Mouse (Mus musculus) hindbrain, embryonic 13.5 days (tissue): ENCODE results near the gene Klhl21. TPM values are rescaled to one million over a fixed set of nuclear protein-coding genes. Genes with fewer than 3 reads are reported as not detected.
A peak's percentile ranks its signal among the peaks of the same experiment; 100 is the strongest.

Source experiments
- ATAC-seq: fragments of 200-750 bp; cut with Nextera tagmentation; 2 replicates; pipeline ENCODE4 v1.8.0; 2017; ENCODE audit warnings: moderate TSS enrichment; ENCODE audit not compliant: low FRiP score
- H3K27ac ChIP-seq: fragments of 300-500 bp; sonication (generic); 2 replicates; pipeline ENCODE4 v1.5.1; 2015; ENCODE audit warnings: inconsistent platforms, mild to moderate bottlenecking, moderate library complexity
- H3K27me3 ChIP-seq: fragments of 300-500 bp; sonication (generic); 2 replicates; pipeline ENCODE4 v1.6.1; 2015; ENCODE audit warnings: mild to moderate bottlenecking, inconsistent platforms
- H3K36me3 ChIP-seq: fragments of 300-500 bp; sonication (generic); 2 replicates; pipeline ENCODE4 v1.6.1; 2015; ENCODE audit warnings: mild to moderate bottlenecking, inconsistent platforms
- H3K4me1 ChIP-seq: fragments of 300-500 bp; sonication (generic); replicated peaks from 2 replicates; pipeline ENCODE4 v1.6.1; 2015; ENCODE audit warnings: inconsistent platforms
- H3K4me2 ChIP-seq: fragments of 300-500 bp; sonication (generic); 2 replicates; pipeline ENCODE4 v1.6.1; 2015; ENCODE audit warnings: inconsistent platforms, mild to moderate bottlenecking, moderate library complexity
- H3K4me3 ChIP-seq: fragments of 300-500 bp; sonication (generic); 2 replicates; pipeline ENCODE4 v1.5.1; 2015; ENCODE audit warnings: mild to moderate bottlenecking, inconsistent platforms
- H3K9ac ChIP-seq: fragments of 300-500 bp; sonication (generic); 2 replicates; pipeline ENCODE4 v1.6.1; 2015; ENCODE audit warnings: mild to moderate bottlenecking, inconsistent platforms
- H3K9me3 ChIP-seq: fragments of 300-500 bp; sonication (generic); 2 replicates; pipeline ENCODE4 v1.6.1; 2016; ENCODE audit warnings: inconsistent platforms
- WGBS: fragments of 180-500 bp; shearing (Covaris S2); methylation state at CpG from one replicate; pipeline ENCODE4 v1.1.7; 2015; 5-methylcytosine and 5-hydroxymethylcytosine counted together
- polyA plus RNA-seq: library from polyadenylated mRNA; unstranded; fragments of >200 nt; fragmentation: Nextera tagmentation; extraction: Ambion mirVana; gene quantifications from 2 replicates; pipeline ENCODE4 v1.2.1, GENCODE M21; 2015

The Klhl21 gene
- polyA plus RNA-seq, 1 experiment from 2014 or later, result 3.7 TPM

- Histone ChIP-seq H3K4me1 (peaks cover 50% of the 10 kb centered on the region), H3K9me3 (no peaks in the 10 kb centered on the region), H3K27ac (no peak overlapping the region), H3K9ac (peak overlapping the region; percentile 72; the same call in 1 of the 2 replicates), H3K4me3 (peak overlapping the region; percentile 72), H3K36me3 (peaks cover 26% of the 10 kb centered on the region), H3K4me2 (peak overlapping the region; percentile 97), H3K27me3 (peaks cover 49% of the 10 kb centered on the region)
- 81% methylated on average over 8 of the region's 8 CpGs for WGBS
- ATAC-seq, result no peak
These were observed 2.7 kb downstream of the Klhl21 start for GRCm38 (mm10) chr4:152011171-152011760.

- H3K27me3 ChIP-seq, result peaks cover 40% of the 10 kb centered on the region
- no peak overlapping the region for H3K4me2 ChIP-seq
- no peaks in the 10 kb centered on the region for H3K9me3 ChIP-seq
- H3K9ac ChIP-seq, result no peak overlapping the region
- no peak for ATAC-seq
- peaks cover 26% of the 10 kb centered on the region for H3K36me3 ChIP-seq
- no peak overlapping the region for H3K4me3 ChIP-seq
- WGBS, result 93% methylated on average over 16 of the region's 16 CpGs
- H3K4me1 ChIP-seq, result peaks cover 47% of the 10 kb centered on the region
- H3K27ac ChIP-seq, result no peak overlapping the region
These were observed 3.5 kb downstream of the Klhl21 start for GRCm38 (mm10) chr4:152012109-152012508.

GRCm38 (mm10) chr4:152013036-152013813, 4.6 kb downstream of the Klhl21 start:
- peak overlapping the region; percentile 43; the same call in 1 of the 2 replicates for H3K9ac ChIP-seq
- H3K4me2 ChIP-seq, result no peak overlapping the region
- no peak overlapping the region for H3K27ac ChIP-seq
- H3K9me3 ChIP-seq, result no peaks in the 10 kb centered on the region
- peaks cover 33% of the 10 kb centered on the region for H3K36me3 ChIP-seq
- no peak for ATAC-seq
- H3K4me3 ChIP-seq, result no peak overlapping the region
- peaks cover 29% of the 10 kb centered on the region for H3K27me3 ChIP-seq
- 87% methylated on average over 12 of the region's 12 CpGs for WGBS
- peaks cover 35% of the 10 kb centered on the region for H3K4me1 ChIP-seq

DNA sequence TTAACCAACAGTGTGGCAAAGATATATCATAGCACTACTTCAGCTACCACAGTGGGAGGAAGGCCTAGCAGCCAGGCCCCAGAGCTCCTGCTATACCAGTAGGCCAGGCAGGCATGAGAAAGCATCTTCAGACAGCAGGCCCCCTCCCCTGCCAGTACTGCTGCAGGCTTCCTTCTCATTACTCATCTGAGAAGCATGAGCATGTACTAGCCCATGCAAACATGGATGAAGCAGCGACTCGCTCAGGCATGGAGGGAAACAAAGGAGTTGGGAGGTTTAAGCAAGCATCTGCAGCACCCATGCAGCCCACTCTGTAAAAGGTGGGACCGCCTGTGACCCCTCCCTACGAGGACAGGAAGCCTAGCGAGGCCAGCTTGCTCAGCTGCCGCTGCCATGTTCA, 10.5 kb downstream of the Klhl21 start:
- H3K27me3 ChIP-seq, result no peaks in the 10 kb centered on the region
- no peak overlapping the region for H3K4me2 ChIP-seq
- 88% methylated on average over 6 of the region's 6 CpGs for WGBS
- no peak overlapping the region for H3K4me3 ChIP-seq
- peaks cover 7% of the 10 kb centered on the region for H3K4me1 ChIP-seq
- no peak overlapping the region for H3K27ac ChIP-seq
- 0 out of 2 replicates have a peak overlapping the region, but pooled peaks have one; percentile 8 for H3K9ac ChIP-seq
- peaks cover 82% of the 10 kb centered on the region for H3K36me3 ChIP-seq
- no peak for ATAC-seq
- no peaks in the 10 kb centered on the region for H3K9me3 ChIP-seq

DNA sequence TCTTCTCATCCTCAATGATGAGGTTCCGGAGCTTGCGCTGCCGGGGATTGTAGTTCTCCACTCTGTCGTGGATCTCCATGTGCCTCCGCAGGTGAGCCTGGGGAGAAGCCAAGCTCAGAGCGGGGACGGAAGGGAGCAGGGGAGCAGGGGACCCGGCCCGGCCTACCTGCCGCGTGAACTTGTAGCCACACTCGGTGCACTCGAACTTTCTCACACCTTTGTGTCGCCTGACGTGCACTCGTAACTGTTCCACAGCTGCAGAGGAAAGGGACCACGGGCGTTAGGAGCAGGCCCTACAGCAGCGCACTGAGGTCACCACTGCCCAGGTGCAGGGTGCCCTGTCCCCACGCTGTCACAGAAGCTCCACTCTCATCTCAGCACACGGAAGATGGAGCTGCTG, 11.4 kb downstream of the Klhl21 start:
- WGBS, result 95% methylated on average over 21 of the region's 21 CpGs
- no peak for ATAC-seq
- H3K4me2 ChIP-seq, result no peak overlapping the region
- no peak overlapping the region for H3K9ac ChIP-seq
- H3K27ac ChIP-seq, result no peak overlapping the region
- H3K36me3 ChIP-seq, result peaks cover 82% of the 10 kb centered on the region
- H3K4me1 ChIP-seq, result peaks cover 17% of the 10 kb centered on the region
- H3K27me3 ChIP-seq, result no peaks in the 10 kb centered on the region
- H3K9me3 ChIP-seq, result no peaks in the 10 kb centered on the region
- H3K4me3 ChIP-seq, result no peak overlapping the region

DNA sequence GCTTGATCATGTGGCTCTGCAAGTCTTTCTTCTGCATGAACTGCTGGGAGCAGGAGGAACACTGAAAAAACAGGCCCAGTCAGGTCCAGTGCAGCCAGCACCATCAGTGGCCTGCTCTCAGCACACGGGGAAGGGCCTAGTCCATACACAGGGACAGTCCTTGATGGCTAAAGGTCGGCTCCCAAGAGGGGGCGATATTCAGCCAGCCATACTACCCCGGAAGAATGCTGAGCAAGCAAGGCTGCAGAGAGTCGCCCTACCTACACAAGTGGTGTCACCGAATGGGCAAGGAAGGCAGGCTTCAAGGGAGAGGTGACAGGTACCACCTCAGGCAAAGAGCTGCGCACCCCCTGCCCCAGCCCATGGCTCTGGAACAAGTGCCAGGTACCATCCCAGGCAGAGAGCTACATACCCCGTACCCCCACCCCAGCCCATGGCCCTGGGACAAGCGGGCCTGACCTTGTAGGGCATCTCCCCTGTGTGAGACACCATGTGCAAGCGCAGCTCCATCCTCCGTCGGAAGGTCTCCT, 13.0 kb downstream of the Klhl21 start:
- Histone ChIP-seq H3K36me3 (peaks cover 74% of the 10 kb centered on the region), H3K27ac (no peak overlapping the region), H3K4me3 (no peak overlapping the region), H3K4me1 (peaks cover 33% of the 10 kb centered on the region), H3K27me3 (no peaks in the 10 kb centered on the region), H3K9ac (no peak overlapping the region), H3K9me3 (no peaks in the 10 kb centered on the region), H3K4me2 (no peak overlapping the region)
- ATAC-seq, result no peak
- 79% methylated on average over 12 of the region's 12 CpGs for WGBS

DNA sequence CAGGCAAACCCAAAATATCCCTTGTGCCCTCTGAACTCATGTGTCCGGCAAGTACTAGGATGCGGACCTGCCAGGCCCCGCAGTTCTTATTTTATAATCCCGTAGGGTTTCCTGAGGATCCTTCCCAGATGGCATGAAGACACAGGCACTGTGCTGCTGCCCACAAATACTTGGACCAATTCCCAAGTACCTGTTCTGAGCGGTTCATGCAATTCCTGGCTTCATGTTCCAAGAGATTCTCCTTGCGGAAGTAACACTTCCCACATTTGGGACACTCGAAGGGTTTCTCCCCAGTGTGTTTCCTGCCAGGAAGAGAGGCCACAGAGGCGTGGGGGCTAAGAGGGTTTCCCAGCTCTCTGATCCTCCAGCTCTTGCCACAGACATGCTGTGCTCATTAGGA, 13.9 kb downstream of the Klhl21 start:
- H3K9me3 ChIP-seq, result no peaks in the 10 kb centered on the region
- H3K27ac ChIP-seq, result no peak overlapping the region
- H3K4me2 ChIP-seq, result no peak overlapping the region
- H3K4me1 ChIP-seq, result peaks cover 38% of the 10 kb centered on the region
- no peak overlapping the region for H3K9ac ChIP-seq
- H3K4me3 ChIP-seq, result no peak overlapping the region
- H3K36me3 ChIP-seq, result peaks cover 74% of the 10 kb centered on the region
- 92% methylated on average over 8 of the region's 8 CpGs for WGBS
- H3K27me3 ChIP-seq, result no peaks in the 10 kb centered on the region
- ATAC-seq, result no peak

- H3K4me1 ChIP-seq, result peaks cover 50% of the 10 kb centered on the region
- no peaks in the 10 kb centered on the region for H3K27me3 ChIP-seq
- no peak overlapping the region for H3K4me2 ChIP-seq
- peaks cover 54% of the 10 kb centered on the region for H3K36me3 ChIP-seq
- no peak for ATAC-seq
- peak overlapping the region; percentile 83; the same call in 1 of the 2 replicates for H3K9ac ChIP-seq
- H3K9me3 ChIP-seq, result no peaks in the 10 kb centered on the region
- no peak overlapping the region for H3K27ac ChIP-seq
- H3K4me3 ChIP-seq, result no peak overlapping the region
- WGBS, result 92% methylated on average over 11 of the region's 11 CpGs
These were observed 15.9 kb downstream of the Klhl21 start for GRCm38 (mm10) chr4:152024525-152024924.

DNA sequence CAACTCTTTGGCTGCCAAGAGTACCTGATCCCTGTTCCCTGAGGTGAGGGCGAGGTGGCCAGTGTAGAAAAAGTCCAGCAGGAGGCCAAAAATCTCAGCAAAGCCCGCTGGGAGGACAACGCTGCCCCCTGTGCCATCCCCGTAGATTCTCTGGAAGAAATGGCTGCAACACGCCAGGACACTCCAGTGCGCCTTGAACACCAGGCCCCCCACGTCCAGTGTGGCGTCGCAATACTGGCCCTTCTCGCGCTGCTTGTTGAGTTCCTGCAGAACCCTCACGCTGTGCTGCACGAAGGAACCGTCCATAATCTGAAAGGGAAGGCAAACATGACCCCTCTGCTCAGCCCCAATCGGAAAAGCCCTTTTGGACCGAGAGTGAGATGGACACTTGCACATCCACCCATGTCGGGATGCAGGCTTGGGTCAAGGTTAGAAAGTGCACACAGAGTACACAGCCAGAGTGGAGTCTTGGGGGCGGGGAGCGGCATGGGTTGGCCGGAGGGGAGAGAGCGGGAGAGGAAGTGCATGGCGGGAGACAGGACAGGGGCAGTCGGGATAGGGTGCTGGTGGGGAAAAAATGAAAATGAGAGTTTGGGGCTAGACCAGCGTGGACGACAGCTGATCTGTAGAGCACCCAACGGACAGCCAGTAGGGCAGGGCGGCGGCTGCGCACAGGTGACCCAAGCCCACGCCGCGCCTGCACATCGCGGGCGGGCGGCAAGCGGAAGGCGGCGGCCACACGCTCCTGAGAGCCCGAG, 18.3 kb downstream of the Klhl21 start:
- ATAC-seq, result peak; percentile 73
- no peaks in the 10 kb centered on the region for H3K9me3 ChIP-seq
- H3K9ac ChIP-seq, result peak overlapping the region; percentile 83
- H3K27me3 ChIP-seq, result peaks cover 7% of the 10 kb centered on the region
- H3K4me2 ChIP-seq, result peak overlapping the region; percentile 97
- 3% methylated on average over 38 of the region's 41 CpGs for WGBS
- peak overlapping the region; percentile 71 for H3K27ac ChIP-seq
- peak overlapping the region; percentile 73 for H3K4me3 ChIP-seq
- peaks cover 62% of the 10 kb centered on the region for H3K4me1 ChIP-seq
- H3K36me3 ChIP-seq, result peaks cover 30% of the 10 kb centered on the region

DNA sequence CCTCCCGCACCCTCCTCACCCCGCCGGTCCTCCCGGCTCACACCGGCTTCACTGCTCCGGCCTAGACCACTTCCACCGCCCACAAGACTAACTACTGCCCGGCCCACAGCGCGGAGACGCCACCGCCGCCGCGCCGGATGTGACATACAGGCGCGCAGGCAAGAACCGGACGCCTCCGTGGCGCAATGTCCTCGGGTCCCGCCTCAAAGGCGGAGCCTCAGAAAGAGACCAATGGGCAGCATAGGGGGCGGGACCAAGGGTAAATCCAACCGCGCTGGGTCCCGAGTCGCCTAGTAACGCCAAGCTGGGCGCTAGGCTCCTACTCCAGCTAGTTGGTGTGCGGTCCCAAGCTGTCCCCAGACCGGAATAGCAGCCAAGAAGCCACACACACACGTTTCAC, 18.9 kb downstream of the Klhl21 start, which contains the start of gene Zbtb48:
TSS of gene Zbtb48 (minus strand) at position 148 of the 400 bp plus-strand sequence.
- WGBS, result under 1% methylated on average over 35 of the region's 35 CpGs
- Histone ChIP-seq H3K4me2 (peak within 1 kb of the TSS; percentile 97), H3K4me3 (peak within 1 kb of the TSS; percentile 73), H3K9ac (peak within 1 kb of the TSS; percentile 83), H3K36me3 (peaks cover 24% of the 10 kb centered on the region), H3K27ac (peak within 1 kb of the TSS; percentile 72), H3K4me1 (peaks cover 62% of the 10 kb centered on the region), H3K9me3 (no peaks in the 10 kb centered on the region), H3K27me3 (peaks cover 13% of the 10 kb centered on the region)
- ATAC-seq, result peak; percentile 98

GRCm38 (mm10) chr4:152028456-152028855, 19.9 kb downstream of the Klhl21 start:
- H3K27me3 ChIP-seq, result peaks cover 19% of the 10 kb centered on the region

DNA sequence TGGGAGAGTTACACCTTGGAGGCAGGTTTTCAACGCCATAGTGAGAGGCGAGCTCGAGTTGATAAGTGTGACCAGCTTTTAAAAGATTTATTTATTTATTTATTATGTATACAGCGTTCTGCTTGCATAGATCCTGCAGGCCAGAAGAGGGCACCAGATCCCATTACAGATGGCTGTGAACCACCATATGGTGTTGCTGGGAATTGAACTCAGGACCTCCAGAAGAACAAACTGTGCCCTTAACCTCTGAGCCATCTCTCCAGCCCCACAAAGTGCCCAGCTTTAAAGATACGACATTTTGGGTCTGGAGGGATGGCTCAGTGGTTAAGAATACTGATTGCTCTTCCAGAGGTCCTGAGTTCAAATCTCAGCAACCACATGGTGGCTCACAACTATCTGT, 20.5 kb downstream of the Klhl21 start:
- Histone ChIP-seq H3K9ac (peak overlapping the region; percentile 83; the same call in 1 of the 2 replicates), H3K9me3 (no peaks in the 10 kb centered on the region), H3K27me3 (peaks cover 22% of the 10 kb centered on the region), H3K4me1 (peaks cover 55% of the 10 kb centered on the region), H3K36me3 (peaks cover 9% of the 10 kb centered on the region; the same call in 1 of the 2 replicates), H3K4me3 (no peak overlapping the region), H3K4me2 (peak overlapping the region; percentile 97), H3K27ac (no peak overlapping the region)
- 45% methylated on average over 5 of the region's 5 CpGs for WGBS
- no peak for ATAC-seq

More at GRCm38 (mm10) chr4:152028456-152028855, 19.9 kb downstream of the Klhl21 start:
- H3K27ac ChIP-seq, result peak overlapping the region; percentile 72; the same call in 1 of the 2 replicates
- peak overlapping the region; percentile 73 for H3K4me3 ChIP-seq
- no peaks in the 10 kb centered on the region for H3K9me3 ChIP-seq
- H3K4me2 ChIP-seq, result peak overlapping the region; percentile 97
- H3K9ac ChIP-seq, result peak overlapping the region; percentile 83
- ATAC-seq, result no peak
- peaks cover 60% of the 10 kb centered on the region for H3K4me1 ChIP-seq
- H3K36me3 ChIP-seq, result peaks cover 14% of the 10 kb centered on the region
- WGBS, result 60% methylated on average over 15 of the region's 15 CpGs
